Mouse (Mus musculus): ENCODE measurements at regions not wholly inside any gene's neighbourhood (a gene's known extent, or its start where the extent isn't known, plus 50 kb on each side); places are given as distances from the start of the nearest gene placed in this dataset.

GRCm38 (mm10) chrX:6261469-6261868 lies 59.1 kb downstream of the Bmp15 start:
- peak; percentile 65 for DNase-seq

DNA sequence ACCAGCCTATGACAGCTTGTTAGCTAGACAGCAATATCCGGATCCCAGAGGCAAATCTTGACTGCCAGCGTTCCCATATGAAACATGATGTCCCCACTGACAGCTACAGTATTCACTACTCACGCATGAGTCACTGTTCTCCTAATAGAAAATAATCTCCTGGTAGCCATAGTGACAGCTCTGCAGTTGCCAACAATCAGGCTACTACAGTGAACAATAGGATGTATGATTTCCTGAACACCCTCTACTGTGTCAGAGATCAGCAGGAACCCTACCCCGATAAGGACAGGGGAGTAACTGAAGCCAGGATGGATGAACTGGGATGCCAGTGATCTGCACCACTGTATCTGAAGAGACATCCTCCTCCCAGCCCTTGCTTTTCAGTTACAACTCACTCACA lies 62.0 kb downstream of the Bmp15 start:
- DNase-seq: no peak

DNA sequence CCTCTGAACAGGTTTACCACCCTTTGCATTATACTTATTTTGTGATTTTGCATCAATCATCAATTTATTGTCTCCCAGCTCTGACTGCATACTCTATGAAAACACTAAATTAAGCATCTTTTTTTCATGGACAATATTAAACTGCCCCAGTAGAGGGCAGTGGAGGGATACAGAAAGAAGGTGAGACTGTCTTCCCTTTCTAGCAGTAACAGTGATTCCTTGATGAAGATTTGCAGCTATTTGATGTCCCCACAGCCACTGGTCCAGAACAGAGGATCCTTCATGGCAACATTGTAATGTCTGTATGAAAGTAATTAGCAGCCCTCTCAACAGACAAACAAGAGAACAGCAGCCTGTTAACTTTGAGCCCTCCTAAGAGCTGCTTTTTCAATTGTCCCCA lies 66.5 kb downstream of the Bmp15 start:
- DNase-seq: no peak

- DNase-seq: no peak
These were observed 67.6 kb downstream of the Bmp15 start for GRCm38 (mm10) chrX:6252873-6253272.

All from gastrocnemius, postnatal 10 days (tissue).